Mouse (Mus musculus): ENCODE measurements around the gene Snrpd2. TPM values are rescaled to one million over a fixed set of nuclear protein-coding genes. Genes with fewer than 3 reads are reported as not detected.
A peak's percentile ranks its signal among the peaks of the same experiment; 100 is the strongest.

Snrpd2 gene
- polyA plus RNA-seq, 1 experiment from 2014 or later = 183 TPM

DNA sequence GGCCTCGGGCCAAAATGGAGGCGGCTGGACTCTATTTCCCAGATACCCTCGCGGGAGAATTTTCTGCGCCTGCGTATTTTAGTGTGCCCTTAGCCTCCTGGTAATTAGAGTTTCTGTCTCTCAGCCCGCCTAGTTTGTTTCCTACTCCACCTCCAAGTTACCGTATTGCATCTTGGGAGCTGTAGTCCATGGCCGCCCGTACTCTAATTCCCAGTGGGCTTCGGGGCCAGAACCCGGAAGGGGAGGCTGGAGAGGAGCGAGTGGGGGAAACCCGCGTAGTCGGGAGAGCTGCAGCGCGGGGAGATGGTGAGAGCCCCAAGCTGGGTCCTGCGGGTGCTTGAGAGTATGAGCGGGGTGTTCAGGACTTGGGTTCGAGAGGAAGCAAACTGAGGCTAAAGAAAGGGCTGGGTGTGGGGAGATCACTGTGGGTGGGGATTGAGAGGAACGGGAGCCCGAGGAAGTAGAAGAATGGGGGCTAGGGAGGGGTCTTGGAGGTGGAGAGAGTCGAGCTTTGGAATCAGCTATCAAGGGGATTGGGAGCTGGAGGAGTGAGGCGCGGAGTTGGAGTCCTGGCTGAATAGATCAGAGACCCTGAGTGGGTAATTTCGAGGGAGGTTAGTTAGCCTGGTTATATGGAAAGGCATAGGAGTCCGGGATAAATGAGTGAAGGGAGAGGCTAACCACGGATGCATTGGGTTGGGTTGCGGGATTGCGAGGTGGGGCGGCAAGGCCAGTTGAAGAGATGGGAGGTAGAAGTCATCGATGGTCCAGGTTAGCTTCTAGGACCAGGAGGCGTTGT, 29.7 kb upstream of the Snrpd2 start, which contains the start of gene Fbxo46:
Gene Fbxo46 (plus strand): TSS at position 229 of the 799 bp plus-strand sequence.
- peak within 1 kb of the TSS; percentile 43 for H3K4me3 ChIP-seq (ENCODE audit: low read depth, low read length)
- ATAC-seq (ENCODE audit: insufficient number of reproducible peaks, low FRiP score, low TSS enrichment, low read depth) (peak; percentile 89), DNase-seq (ENCODE audit: low spot score) (peak; percentile 93)
- 2% methylated on average over 34 of the region's 34 CpGs for WGBS
- H3K9ac ChIP-seq (ENCODE audit: low read length) = peak within 1 kb of the TSS; percentile 45
- H3K4me2 ChIP-seq (ENCODE audit: low read depth, severe bottlenecking) = peak within 1 kb of the TSS; percentile 63
- H3K27ac ChIP-seq (replicated peaks; ENCODE audit: low read depth, low read length) = no peak within 1 kb of the TSS
- H3K4me1 ChIP-seq (ENCODE audit: control insufficient read depth, insufficient read depth, low read length) = peaks cover 6% of the 10 kb centered on the region; the same call in 1 of the 2 replicates
- peaks cover 2% of the 10 kb centered on the region; the same call in 1 of the 2 replicates for H3K36me3 ChIP-seq (ENCODE audit: control insufficient read depth, insufficient read depth, low read length)
- H3K27me3 ChIP-seq (ENCODE audit: control insufficient read depth, insufficient read depth, low read length) = no peaks in the 10 kb centered on the region
- H3K9me3 ChIP-seq (ENCODE audit: control insufficient read depth, low read length) = peaks cover 4% of the 10 kb centered on the region; the same call in 1 of the 2 replicates

DNA sequence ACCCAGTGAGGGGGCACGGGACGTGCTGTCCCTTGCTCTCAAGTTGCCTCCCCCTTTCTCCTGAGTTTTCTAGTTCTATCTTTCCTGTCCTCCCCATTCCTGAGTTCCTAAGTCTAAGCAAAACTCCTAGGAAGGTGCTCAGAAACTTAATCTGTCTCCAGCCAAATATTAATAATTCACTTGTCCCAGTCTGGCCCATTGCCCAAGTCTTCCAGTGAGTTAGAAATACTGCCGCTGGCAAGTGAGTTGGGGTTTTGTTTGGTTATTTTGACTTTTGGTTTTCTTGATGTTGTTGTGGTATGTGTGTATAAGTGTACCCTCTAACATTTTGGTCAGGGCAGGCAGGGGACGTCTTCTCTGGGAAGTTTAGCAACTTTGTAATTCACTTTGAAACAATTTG, 27.8 kb upstream of the Snrpd2 start:
- ATAC-seq (ENCODE audit: insufficient number of reproducible peaks, low FRiP score, low TSS enrichment, low read depth) (no peak), DNase-seq (ENCODE audit: low spot score) (no peak)
- peaks cover 2% of the 10 kb centered on the region; the same call in 1 of the 2 replicates for H3K36me3 ChIP-seq (ENCODE audit: control insufficient read depth, insufficient read depth, low read length)
- no peak overlapping the region for H3K27ac ChIP-seq (replicated peaks; ENCODE audit: low read depth, low read length)
- H3K9me3 ChIP-seq (ENCODE audit: control insufficient read depth, low read length) = peaks cover 4% of the 10 kb centered on the region; the same call in 1 of the 2 replicates
- WGBS = 95% methylated on average over 4 of the region's 4 CpGs
- no peak overlapping the region for H3K4me3 ChIP-seq (ENCODE audit: low read depth, low read length)
- no peak overlapping the region for H3K4me2 ChIP-seq (ENCODE audit: low read depth, severe bottlenecking)
- no peak overlapping the region for H3K9ac ChIP-seq (ENCODE audit: low read length)
- peaks cover 6% of the 10 kb centered on the region; the same call in 1 of the 2 replicates for H3K4me1 ChIP-seq (ENCODE audit: control insufficient read depth, insufficient read depth, low read length)
- no peaks in the 10 kb centered on the region for H3K27me3 ChIP-seq (ENCODE audit: control insufficient read depth, insufficient read depth, low read length)

DNA sequence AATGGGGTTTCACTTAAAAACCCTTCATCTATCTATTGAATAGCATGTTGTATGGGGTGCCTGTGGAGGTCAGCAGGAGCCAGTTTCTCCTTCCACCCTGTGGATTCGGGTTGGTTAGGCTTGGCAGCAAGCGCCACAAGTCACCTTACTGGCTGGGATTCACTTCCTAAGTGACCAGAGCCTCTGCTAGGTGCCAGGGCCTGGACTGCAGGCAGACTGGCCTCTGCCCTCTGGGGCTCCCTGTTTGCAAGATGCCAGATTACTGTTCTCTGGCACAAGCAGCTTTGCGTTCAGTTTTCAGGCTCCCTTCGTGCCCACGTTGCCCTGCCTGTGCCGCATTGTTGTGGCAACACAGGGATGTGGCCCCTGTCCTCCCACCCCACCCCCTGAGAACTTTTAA, 24.8 kb upstream of the Snrpd2 start:
- Histone ChIP-seq H3K27me3 (ENCODE audit: control insufficient read depth, insufficient read depth, low read length) (no peaks in the 10 kb centered on the region), H3K4me3 (ENCODE audit: low read depth, low read length) (no peak overlapping the region), H3K4me2 (ENCODE audit: low read depth, severe bottlenecking) (no peak overlapping the region), H3K27ac (replicated peaks; ENCODE audit: low read depth, low read length) (no peak overlapping the region), H3K4me1 (ENCODE audit: control insufficient read depth, insufficient read depth, low read length) (peaks cover 6% of the 10 kb centered on the region; the same call in 1 of the 2 replicates), H3K9me3 (ENCODE audit: control insufficient read depth, low read length) (no peaks in the 10 kb centered on the region), H3K9ac (ENCODE audit: low read length) (no peak overlapping the region), H3K36me3 (ENCODE audit: control insufficient read depth, insufficient read depth, low read length) (peaks cover 2% of the 10 kb centered on the region; the same call in 1 of the 2 replicates)
- no peak for DNase-seq (ENCODE audit: low spot score)
- ATAC-seq (ENCODE audit: insufficient number of reproducible peaks, low FRiP score, low TSS enrichment, low read depth) = no peak
- 88% methylated on average over 6 of the region's 6 CpGs for WGBS

DNA sequence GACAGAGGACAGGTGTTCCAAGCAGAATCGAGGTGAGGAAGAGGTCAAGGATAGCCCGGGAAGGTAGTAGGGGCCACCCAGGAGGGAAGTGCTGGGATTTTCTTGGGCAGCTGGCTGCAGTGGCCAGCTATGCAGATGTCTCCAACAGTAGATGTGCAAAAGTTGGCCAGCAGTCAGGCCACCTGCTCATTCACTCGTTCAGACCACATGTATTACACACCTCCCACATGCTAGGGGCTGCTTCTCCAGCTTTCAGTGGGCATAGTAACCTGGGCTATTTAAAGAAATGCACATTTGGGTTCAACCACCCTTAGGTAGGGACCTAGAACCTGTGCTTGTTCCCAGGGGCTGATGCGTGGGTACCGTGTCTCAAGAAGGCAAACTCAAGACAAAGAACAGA, 21.8 kb upstream of the Snrpd2 start:
- H3K9ac ChIP-seq (ENCODE audit: low read length) = no peak overlapping the region

DNA sequence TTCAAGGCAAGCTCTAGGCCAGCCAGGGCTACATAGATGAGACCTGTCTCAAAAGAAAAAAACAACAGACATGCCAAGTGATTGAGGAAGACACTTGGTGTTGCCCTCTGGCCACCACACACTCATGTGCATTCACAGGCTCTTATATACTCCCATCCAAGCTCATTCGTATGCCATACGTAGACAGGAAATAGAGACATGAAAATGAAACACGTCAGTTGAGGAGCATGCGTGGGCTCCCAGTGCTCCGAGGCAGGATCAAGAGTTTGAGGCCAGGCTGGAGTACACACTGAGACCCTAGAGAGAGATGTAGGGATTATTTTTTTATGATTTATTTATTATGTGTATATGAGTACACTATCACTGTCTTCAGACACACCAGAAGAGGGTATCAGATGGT, 20.1 kb upstream of the Snrpd2 start:
- H3K4me3 ChIP-seq (ENCODE audit: low read depth, low read length) = no peak overlapping the region
- H3K9ac ChIP-seq (ENCODE audit: low read length) = no peak overlapping the region
- peaks cover 2% of the 10 kb centered on the region; the same call in 1 of the 2 replicates for H3K36me3 ChIP-seq (ENCODE audit: control insufficient read depth, insufficient read depth, low read length)
- no peak for ATAC-seq (ENCODE audit: insufficient number of reproducible peaks, low FRiP score, low TSS enrichment, low read depth)
- H3K27ac ChIP-seq (replicated peaks; ENCODE audit: low read depth, low read length) = no peak overlapping the region
- no peak overlapping the region for H3K4me2 ChIP-seq (ENCODE audit: low read depth, severe bottlenecking)
- no peaks in the 10 kb centered on the region for H3K27me3 ChIP-seq (ENCODE audit: control insufficient read depth, insufficient read depth, low read length)
- 97% methylated on average over 5 of the region's 5 CpGs for WGBS
- no peaks in the 10 kb centered on the region for H3K9me3 ChIP-seq (ENCODE audit: control insufficient read depth, low read length)
- DNase-seq (ENCODE audit: low spot score) = no peak
- no peaks in the 10 kb centered on the region for H3K4me1 ChIP-seq (ENCODE audit: control insufficient read depth, insufficient read depth, low read length)

More for the DNA sequence above, 21.8 kb upstream of the Snrpd2 start:
- Histone ChIP-seq H3K9me3 (ENCODE audit: control insufficient read depth, low read length) (no peaks in the 10 kb centered on the region), H3K4me1 (ENCODE audit: control insufficient read depth, insufficient read depth, low read length) (no peaks in the 10 kb centered on the region), H3K4me3 (ENCODE audit: low read depth, low read length) (no peak overlapping the region), H3K27ac (replicated peaks; ENCODE audit: low read depth, low read length) (no peak overlapping the region), H3K27me3 (ENCODE audit: control insufficient read depth, insufficient read depth, low read length) (no peaks in the 10 kb centered on the region), H3K4me2 (ENCODE audit: low read depth, severe bottlenecking) (no peak overlapping the region), H3K36me3 (ENCODE audit: control insufficient read depth, insufficient read depth, low read length) (peaks cover 2% of the 10 kb centered on the region; the same call in 1 of the 2 replicates)
- ATAC-seq (ENCODE audit: insufficient number of reproducible peaks, low FRiP score, low TSS enrichment, low read depth) (no peak), DNase-seq (ENCODE audit: low spot score) (no peak)
- 82% methylated on average over 5 of the region's 5 CpGs for WGBS

DNA sequence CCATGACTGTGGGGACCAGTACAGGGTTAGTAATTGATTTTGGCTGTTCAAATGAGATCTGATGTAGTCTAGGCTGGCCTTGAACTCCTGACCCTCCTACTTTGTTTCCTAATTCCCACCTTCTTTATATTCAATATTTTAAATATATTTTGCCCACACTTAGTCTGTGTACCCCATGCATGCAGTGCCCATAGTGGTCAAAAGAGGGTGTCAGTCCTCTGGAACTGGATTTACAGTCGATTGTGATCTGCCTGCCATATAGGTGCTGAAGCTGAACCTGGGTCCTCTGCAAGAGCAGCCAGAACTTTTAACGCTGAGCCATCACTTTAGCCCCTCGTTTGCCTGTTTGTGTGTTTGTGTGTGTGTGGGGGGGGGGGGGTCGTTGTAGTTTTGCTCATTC, 18.9 kb upstream of the Snrpd2 start:
- H3K36me3 ChIP-seq (ENCODE audit: control insufficient read depth, insufficient read depth, low read length) = peaks cover under 1% of the 10 kb centered on the region; the same call in 1 of the 2 replicates
- no peak for ATAC-seq (ENCODE audit: insufficient number of reproducible peaks, low FRiP score, low TSS enrichment, low read depth)
- H3K4me3 ChIP-seq (ENCODE audit: low read depth, low read length) = peak overlapping the region; percentile 17
- peak overlapping the region; percentile 1; the same call in 1 of the 2 replicates for H3K9ac ChIP-seq (ENCODE audit: low read length)
- H3K4me2 ChIP-seq (ENCODE audit: low read depth, severe bottlenecking) = peak overlapping the region; percentile 45; the same call in 1 of the 2 replicates
- H3K4me1 ChIP-seq (ENCODE audit: control insufficient read depth, insufficient read depth, low read length) = no peaks in the 10 kb centered on the region
- no peak for DNase-seq (ENCODE audit: low spot score)
- 30% methylated on average over 4 of the region's 4 CpGs for WGBS
- H3K27me3 ChIP-seq (ENCODE audit: control insufficient read depth, insufficient read depth, low read length) = no peaks in the 10 kb centered on the region
- H3K27ac ChIP-seq (replicated peaks; ENCODE audit: low read depth, low read length) = peak overlapping the region; percentile 31
- H3K9me3 ChIP-seq (ENCODE audit: control insufficient read depth, low read length) = no peaks in the 10 kb centered on the region

DNA sequence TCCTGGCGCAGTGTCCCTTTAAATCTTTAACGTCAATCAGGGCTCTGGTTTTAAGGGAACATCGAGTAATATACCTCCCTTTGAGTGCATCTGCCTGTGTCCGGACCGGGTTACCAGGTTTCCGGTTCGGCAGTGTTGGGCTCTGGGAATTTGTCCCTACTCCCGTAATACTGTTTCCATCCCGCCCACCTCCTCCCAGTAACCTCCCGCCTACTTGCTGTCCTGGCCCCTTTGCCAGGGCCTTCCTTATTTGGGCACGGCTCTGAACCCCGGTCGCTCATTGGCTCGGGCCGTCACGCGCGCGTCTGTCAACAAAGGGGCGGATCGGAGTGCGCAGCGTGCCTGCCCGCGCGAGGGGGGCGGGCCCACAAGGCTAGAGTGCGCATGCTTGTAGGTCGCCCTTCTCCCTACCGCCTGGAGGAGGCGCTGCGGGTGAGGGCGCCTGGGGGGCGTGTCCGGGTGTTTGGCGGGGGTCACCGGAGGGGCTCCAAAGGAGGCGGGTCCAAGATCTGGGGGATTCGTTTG, 18.1 kb upstream of the Snrpd2 start:
- no peaks in the 10 kb centered on the region for H3K9me3 ChIP-seq (ENCODE audit: control insufficient read depth, low read length)
- DNase-seq (ENCODE audit: low spot score) (peak; percentile 97), ATAC-seq (ENCODE audit: insufficient number of reproducible peaks, low FRiP score, low TSS enrichment, low read depth) (peak; percentile 98)
- peak overlapping the region; percentile 17 for H3K4me3 ChIP-seq (ENCODE audit: low read depth, low read length)
- H3K4me1 ChIP-seq (ENCODE audit: control insufficient read depth, insufficient read depth, low read length) = no peaks in the 10 kb centered on the region
- no peaks in the 10 kb centered on the region for H3K27me3 ChIP-seq (ENCODE audit: control insufficient read depth, insufficient read depth, low read length)
- peaks cover 7% of the 10 kb centered on the region; the same call in 1 of the 2 replicates for H3K36me3 ChIP-seq (ENCODE audit: control insufficient read depth, insufficient read depth, low read length)
- under 1% methylated on average over 39 of the region's 39 CpGs for WGBS
- H3K4me2 ChIP-seq (ENCODE audit: low read depth, severe bottlenecking) = peak overlapping the region; percentile 45
- H3K27ac ChIP-seq (replicated peaks; ENCODE audit: low read depth, low read length) = peak overlapping the region; percentile 31
- H3K9ac ChIP-seq (ENCODE audit: low read length) = peak overlapping the region; percentile 1; the same call in 1 of the 2 replicates

DNA sequence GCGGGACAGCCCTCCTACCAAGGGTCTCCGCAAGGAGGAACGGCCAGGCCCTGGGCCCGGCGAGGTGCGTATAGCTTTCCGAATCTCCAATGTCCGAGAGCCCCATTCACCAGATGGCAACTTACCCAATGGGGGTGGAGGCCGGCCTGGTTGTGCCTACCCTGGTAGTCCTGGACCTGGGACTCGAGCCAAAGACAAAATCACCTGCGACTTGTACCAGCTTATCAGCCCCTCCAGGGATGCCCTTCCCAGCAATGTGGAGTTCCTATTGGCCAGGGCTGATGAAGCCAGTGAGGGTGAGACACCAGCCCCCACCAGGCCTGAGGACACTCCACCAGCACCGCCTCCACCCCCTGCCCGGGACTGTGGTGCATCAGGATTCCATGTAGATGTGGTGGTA, 13.4 kb upstream of the Snrpd2 start:
- 94% methylated on average over 13 of the region's 13 CpGs for WGBS
- Histone ChIP-seq H3K27me3 (ENCODE audit: control insufficient read depth, insufficient read depth, low read length) (no peaks in the 10 kb centered on the region), H3K4me2 (ENCODE audit: low read depth, severe bottlenecking) (no peak overlapping the region), H3K9me3 (ENCODE audit: control insufficient read depth, low read length) (no peaks in the 10 kb centered on the region), H3K4me1 (ENCODE audit: control insufficient read depth, insufficient read depth, low read length) (no peaks in the 10 kb centered on the region), H3K27ac (replicated peaks; ENCODE audit: low read depth, low read length) (no peak overlapping the region), H3K36me3 (ENCODE audit: control insufficient read depth, insufficient read depth, low read length) (peaks cover 10% of the 10 kb centered on the region), H3K9ac (ENCODE audit: low read length) (no peak overlapping the region), H3K4me3 (ENCODE audit: low read depth, low read length) (no peak overlapping the region)
- DNase-seq (ENCODE audit: low spot score) (no peak), ATAC-seq (ENCODE audit: insufficient number of reproducible peaks, low FRiP score, low TSS enrichment, low read depth) (no peak)
